Mouse (Mus musculus): ENCODE results near the gene Medag. TPM values are rescaled to one million over a fixed set of nuclear protein-coding genes. Genes with fewer than 3 reads are reported as not detected.

Medag gene
- polyA plus RNA-seq, 1 experiment from 2014 or later: 0.49 TPM

DNA sequence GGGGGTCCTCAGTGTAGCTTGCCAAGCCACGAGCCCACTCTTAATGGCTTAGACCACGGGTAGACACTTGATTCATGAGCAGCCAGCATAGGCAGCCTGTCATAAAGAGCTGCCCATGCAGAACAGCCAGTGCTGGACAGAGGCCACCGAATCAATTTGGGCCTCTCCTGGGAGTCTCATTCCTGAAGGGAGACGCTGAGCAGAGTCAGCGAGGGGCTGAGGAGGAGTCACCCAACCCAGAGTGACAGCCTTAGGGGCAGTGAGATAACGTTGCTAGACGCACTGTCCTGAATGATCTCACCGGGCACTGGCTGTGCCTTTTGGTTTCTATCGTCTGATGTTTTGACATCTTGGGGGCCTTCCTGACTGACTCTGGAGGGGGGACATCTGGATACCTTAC is 38.3 kb upstream of the Medag start:
- Histone ChIP-seq H3K36me3 (ENCODE audit: insufficient read depth, low read length) (no peaks in the 10 kb centered on the region), H3K4me3 (ENCODE audit: low read length) (no peak overlapping the region), H3K9me3 (ENCODE audit: low read length) (no peaks in the 10 kb centered on the region), H3K4me1 (ENCODE audit: insufficient read depth, low read length) (peaks cover 42% of the 10 kb centered on the region), H3K27ac (ENCODE audit: low read length) (0 out of 2 replicates have a peak overlapping the region, but pooled peaks have one; percentile 25), H3K9ac (replicated peaks; ENCODE audit: low read length) (no peak overlapping the region), H3K4me2 (replicated peaks; ENCODE audit: low read depth, low read length) (no peak overlapping the region), H3K27me3 (ENCODE audit: insufficient read depth, low read length) (0 out of 2 replicates have a peak, but pooled peaks cover 5% of the 10 kb centered on the region)
- 7% methylated on average over 9 of the region's 9 CpGs for WGBS
- peak; percentile 73 for ATAC-seq (ENCODE audit: low FRiP score, low TSS enrichment)

DNA sequence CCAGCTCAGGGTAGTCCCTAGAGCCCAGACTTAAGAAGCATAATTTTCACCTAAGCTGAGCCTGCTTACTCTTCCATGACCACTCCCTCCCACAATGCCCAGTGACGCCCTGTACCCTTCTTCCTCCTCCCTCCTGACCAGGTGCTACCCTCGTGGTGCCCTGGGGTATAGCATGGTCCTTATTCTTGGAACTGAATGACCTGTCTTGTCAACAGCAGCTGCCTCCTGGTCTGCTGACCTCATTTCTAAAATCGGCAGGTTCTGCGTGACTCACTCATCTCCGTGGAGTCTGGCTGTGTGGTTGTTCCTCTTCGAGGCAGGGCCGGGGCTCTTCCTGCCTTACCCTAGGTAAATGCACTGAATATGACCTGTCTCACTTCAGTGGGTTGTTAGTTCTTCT is 37.5 kb upstream of the Medag start:
- Histone ChIP-seq H3K36me3 (ENCODE audit: insufficient read depth, low read length) (no peaks in the 10 kb centered on the region), H3K4me3 (ENCODE audit: low read length) (no peak overlapping the region), H3K27me3 (ENCODE audit: insufficient read depth, low read length) (0 out of 2 replicates have a peak, but pooled peaks cover 5% of the 10 kb centered on the region), H3K4me2 (replicated peaks; ENCODE audit: low read depth, low read length) (no peak overlapping the region), H3K27ac (ENCODE audit: low read length) (no peak overlapping the region), H3K4me1 (ENCODE audit: insufficient read depth, low read length) (peaks cover 45% of the 10 kb centered on the region), H3K9me3 (ENCODE audit: low read length) (no peaks in the 10 kb centered on the region), H3K9ac (replicated peaks; ENCODE audit: low read length) (no peak overlapping the region)
- 40% methylated on average over 7 of the region's 7 CpGs for WGBS
- ATAC-seq (ENCODE audit: low FRiP score, low TSS enrichment): 0 out of 2 replicates have a peak, but pooled peaks have one; percentile 16

DNA sequence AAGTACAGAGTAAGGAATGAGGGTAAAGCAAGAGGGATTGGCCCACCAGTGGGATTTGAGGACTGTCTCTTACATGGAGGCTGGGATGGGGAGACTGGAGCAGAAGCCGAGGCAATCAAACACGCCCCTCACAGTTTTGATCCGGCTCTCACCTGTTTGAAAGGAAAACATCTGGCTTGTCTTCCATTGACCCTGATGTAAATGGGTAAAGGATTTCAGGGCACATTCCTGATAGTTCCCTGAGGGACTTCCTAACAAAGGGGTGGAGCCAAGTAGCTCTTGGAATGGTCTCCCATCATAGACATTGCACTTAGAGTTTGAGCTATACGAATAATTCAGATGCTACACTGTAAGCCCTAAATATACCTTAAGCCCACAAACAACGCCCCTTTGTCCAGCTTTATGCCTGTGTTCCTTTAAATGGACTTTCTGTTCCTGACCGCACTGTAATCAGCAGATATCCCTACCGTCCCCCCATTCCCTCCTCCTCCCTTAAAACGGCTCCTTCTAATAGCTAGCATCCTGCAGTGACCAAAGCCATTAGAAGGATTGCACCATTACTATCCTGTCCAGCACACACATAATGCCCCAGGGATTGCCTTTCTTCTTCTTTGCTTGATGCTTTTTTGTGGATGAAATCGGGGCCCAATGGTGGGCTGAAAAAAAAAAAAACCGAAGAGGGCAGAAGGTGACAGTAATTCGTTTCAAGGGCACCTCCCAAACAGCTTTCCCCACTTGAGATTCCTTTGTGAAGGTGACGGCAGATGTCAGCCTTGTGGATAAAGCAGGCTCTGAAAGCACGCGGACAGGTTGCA is 36.3 kb upstream of the Medag start:
- Histone ChIP-seq H3K4me1 (ENCODE audit: insufficient read depth, low read length) (peaks cover 47% of the 10 kb centered on the region), H3K9ac (replicated peaks; ENCODE audit: low read length) (peak overlapping the region; percentile 45), H3K4me2 (replicated peaks; ENCODE audit: low read depth, low read length) (peak overlapping the region; percentile 38), H3K27me3 (ENCODE audit: insufficient read depth, low read length) (0 out of 2 replicates have a peak, but pooled peaks cover 5% of the 10 kb centered on the region), H3K36me3 (ENCODE audit: insufficient read depth, low read length) (no peaks in the 10 kb centered on the region), H3K27ac (ENCODE audit: low read length) (peak overlapping the region; percentile 25; the same call in 1 of the 2 replicates), H3K4me3 (ENCODE audit: low read length) (no peak overlapping the region), H3K9me3 (ENCODE audit: low read length) (no peaks in the 10 kb centered on the region)
- whole genome bisulfite sequencing: 44% methylated on average over 14 of the region's 14 CpGs
- ATAC-seq (ENCODE audit: low FRiP score, low TSS enrichment): no peak

DNA sequence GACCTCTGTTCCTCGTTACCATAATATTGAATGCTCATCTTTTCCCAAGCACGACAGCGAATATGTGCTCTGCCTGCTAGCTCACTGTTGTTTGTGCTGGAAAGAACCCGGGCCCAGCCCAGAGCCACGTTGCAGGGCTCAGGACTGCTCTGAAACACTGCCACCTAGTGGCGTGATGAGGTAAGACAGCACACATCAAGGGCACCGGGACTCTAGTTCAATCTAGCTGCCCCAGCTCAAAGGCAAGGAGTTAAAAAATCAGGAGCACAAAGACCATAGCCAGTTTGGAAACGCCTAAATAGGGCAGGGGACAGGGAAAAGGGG is 35.7 kb upstream of the Medag start:
- Histone ChIP-seq H3K27me3 (ENCODE audit: insufficient read depth, low read length) (0 out of 2 replicates have a peak, but pooled peaks cover 5% of the 10 kb centered on the region), H3K9ac (replicated peaks; ENCODE audit: low read length) (peak overlapping the region; percentile 45; the same call in 1 of the 2 replicates), H3K4me1 (ENCODE audit: insufficient read depth, low read length) (peaks cover 47% of the 10 kb centered on the region), H3K4me2 (replicated peaks; ENCODE audit: low read depth, low read length) (peak overlapping the region; percentile 38), H3K27ac (ENCODE audit: low read length) (peak overlapping the region; percentile 25; the same call in 1 of the 2 replicates), H3K4me3 (ENCODE audit: low read length) (no peak overlapping the region), H3K36me3 (ENCODE audit: insufficient read depth, low read length) (no peaks in the 10 kb centered on the region), H3K9me3 (ENCODE audit: low read length) (no peaks in the 10 kb centered on the region)
- 1% methylated on average over 8 of the region's 8 CpGs for WGBS
- ATAC-seq (ENCODE audit: low FRiP score, low TSS enrichment): peak; percentile 60

DNA sequence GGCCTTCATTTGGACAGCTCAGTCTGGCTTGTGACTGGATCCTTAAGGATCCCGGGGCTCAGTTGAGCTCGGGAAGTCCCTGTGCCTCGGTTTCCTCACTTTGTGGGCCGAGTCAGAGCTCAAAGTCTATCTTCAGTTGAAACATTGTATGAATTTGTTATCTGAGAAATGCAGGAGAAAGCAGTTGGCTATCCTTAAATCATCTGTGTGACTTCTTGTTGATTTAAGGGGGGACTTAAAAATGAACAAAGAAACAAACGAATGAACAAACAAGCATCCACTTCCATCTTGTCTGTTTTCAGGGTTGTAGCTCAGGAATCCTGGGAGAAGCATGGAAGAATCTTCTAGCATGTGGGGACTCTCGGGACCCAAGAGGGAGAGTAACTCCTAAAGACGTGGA is 35.2 kb upstream of the Medag start:
- no peak for ATAC-seq (ENCODE audit: low FRiP score, low TSS enrichment)
- H3K27ac ChIP-seq (ENCODE audit: low read length): peak overlapping the region; percentile 31
- H3K36me3 ChIP-seq (ENCODE audit: insufficient read depth, low read length): no peaks in the 10 kb centered on the region
- no peak overlapping the region for H3K4me3 ChIP-seq (ENCODE audit: low read length)
- no peak overlapping the region for H3K9ac ChIP-seq (replicated peaks; ENCODE audit: low read length)
- no peaks in the 10 kb centered on the region for H3K9me3 ChIP-seq (ENCODE audit: low read length)
- no peak overlapping the region for H3K4me2 ChIP-seq (replicated peaks; ENCODE audit: low read depth, low read length)
- WGBS: 69% methylated on average over 7 of the region's 7 CpGs
- 0 out of 2 replicates have a peak, but pooled peaks cover 5% of the 10 kb centered on the region for H3K27me3 ChIP-seq (ENCODE audit: insufficient read depth, low read length)
- H3K4me1 ChIP-seq (ENCODE audit: insufficient read depth, low read length): peaks cover 47% of the 10 kb centered on the region

DNA sequence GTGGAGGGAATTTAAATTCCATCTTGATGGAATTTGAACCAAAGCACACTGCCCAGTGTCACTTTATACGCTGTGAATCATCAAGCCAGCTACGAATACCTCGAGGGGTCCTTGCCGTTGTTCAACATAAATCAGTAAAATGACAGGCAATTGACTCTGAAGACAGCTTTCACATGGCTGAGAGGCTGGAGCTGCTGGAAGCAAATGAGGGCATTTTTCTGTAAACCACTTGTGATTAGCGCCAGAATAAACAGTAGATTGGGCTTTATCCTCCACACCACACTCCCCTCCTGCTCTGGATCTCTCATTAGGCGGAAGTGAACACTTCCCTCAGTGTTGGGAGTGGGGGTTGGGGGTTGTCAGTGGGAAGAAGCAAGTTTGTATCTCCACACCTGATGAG is 34.3 kb upstream of the Medag start:
- 6% methylated on average over 6 of the region's 6 CpGs for WGBS
- 0 out of 2 replicates have a peak overlapping the region, but pooled peaks have one; percentile 4 for H3K4me2 ChIP-seq (replicated peaks; ENCODE audit: low read depth, low read length)
- peaks cover 47% of the 10 kb centered on the region for H3K4me1 ChIP-seq (ENCODE audit: insufficient read depth, low read length)
- no peak overlapping the region for H3K9ac ChIP-seq (replicated peaks; ENCODE audit: low read length)
- no peaks in the 10 kb centered on the region for H3K36me3 ChIP-seq (ENCODE audit: insufficient read depth, low read length)
- H3K27ac ChIP-seq (ENCODE audit: low read length): peak overlapping the region; percentile 31
- 0 out of 2 replicates have a peak, but pooled peaks cover 4% of the 10 kb centered on the region for H3K27me3 ChIP-seq (ENCODE audit: insufficient read depth, low read length)
- peak; percentile 12; the same call in 1 of the 2 replicates for ATAC-seq (ENCODE audit: low FRiP score, low TSS enrichment)
- no peaks in the 10 kb centered on the region for H3K9me3 ChIP-seq (ENCODE audit: low read length)
- no peak overlapping the region for H3K4me3 ChIP-seq (ENCODE audit: low read length)

DNA sequence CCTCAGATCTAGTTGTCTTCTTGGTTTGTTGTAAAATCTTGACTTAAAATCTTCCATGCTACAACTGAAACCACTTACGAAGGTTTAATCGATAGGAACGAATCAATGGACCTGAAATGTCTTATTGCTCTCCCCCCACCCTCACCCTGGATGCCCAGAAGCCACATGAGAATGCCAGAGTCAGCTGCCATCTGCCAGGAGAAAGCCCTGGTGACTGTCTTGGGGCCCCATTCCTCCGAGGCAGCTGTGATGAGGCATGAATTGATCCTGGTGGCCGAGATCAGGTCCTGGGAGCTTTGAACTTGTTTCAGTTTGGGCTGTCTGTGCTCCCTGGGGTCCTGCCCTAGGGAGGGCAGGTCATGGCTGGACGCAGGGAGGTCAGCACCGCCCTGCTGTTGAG is 33.0 kb upstream of the Medag start:
- Histone ChIP-seq H3K9ac (replicated peaks; ENCODE audit: low read length) (no peak overlapping the region), H3K4me2 (replicated peaks; ENCODE audit: low read depth, low read length) (no peak overlapping the region), H3K27me3 (ENCODE audit: insufficient read depth, low read length) (no peaks in the 10 kb centered on the region), H3K9me3 (ENCODE audit: low read length) (peaks cover 4% of the 10 kb centered on the region; the same call in 1 of the 2 replicates), H3K4me3 (ENCODE audit: low read length) (no peak overlapping the region), H3K4me1 (ENCODE audit: insufficient read depth, low read length) (peaks cover 36% of the 10 kb centered on the region), H3K36me3 (ENCODE audit: insufficient read depth, low read length) (no peaks in the 10 kb centered on the region), H3K27ac (ENCODE audit: low read length) (no peak overlapping the region)
- 65% methylated on average over 7 of the region's 7 CpGs for whole genome bisulfite sequencing
- ATAC-seq (ENCODE audit: low FRiP score, low TSS enrichment): no peak

DNA sequence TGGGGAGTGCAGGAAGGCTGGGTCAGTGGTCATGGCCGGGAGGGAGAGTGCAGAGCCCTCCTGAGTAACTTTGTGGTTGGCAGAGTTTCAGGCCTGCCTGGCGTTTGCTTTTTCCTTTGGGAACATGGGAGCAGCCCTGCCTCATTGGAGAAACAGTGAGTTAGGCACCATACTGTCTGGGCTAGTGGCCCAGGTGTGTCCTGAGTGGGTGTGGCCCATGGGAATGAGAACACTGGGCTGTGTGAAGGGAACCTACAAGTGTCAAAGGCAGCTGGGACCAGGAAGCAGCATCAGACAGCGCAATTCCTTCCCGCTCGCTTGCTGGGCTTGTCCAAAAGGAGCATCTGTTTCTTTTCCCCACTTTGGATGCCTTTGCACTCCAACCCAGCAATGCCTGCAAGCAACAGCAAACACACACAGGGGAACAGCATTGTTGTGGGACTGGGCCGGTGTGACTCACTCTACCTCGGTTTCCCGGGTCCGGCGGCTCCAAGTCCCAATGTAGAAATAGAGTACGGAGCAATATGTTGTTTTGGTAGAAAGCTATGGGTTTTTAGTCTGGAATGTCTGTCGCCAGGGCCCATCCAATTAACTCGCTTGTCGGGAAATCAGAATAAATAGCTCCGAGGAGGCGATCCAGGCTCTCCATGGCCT is 32.3 kb upstream of the Medag start:
- WGBS: 83% methylated on average over 16 of the region's 16 CpGs
- Histone ChIP-seq H3K4me2 (replicated peaks; ENCODE audit: low read depth, low read length) (no peak overlapping the region), H3K4me3 (ENCODE audit: low read length) (no peak overlapping the region), H3K36me3 (ENCODE audit: insufficient read depth, low read length) (no peaks in the 10 kb centered on the region), H3K27me3 (ENCODE audit: insufficient read depth, low read length) (no peaks in the 10 kb centered on the region), H3K9me3 (ENCODE audit: low read length) (peaks cover 4% of the 10 kb centered on the region; the same call in 1 of the 2 replicates), H3K4me1 (ENCODE audit: insufficient read depth, low read length) (peaks cover 30% of the 10 kb centered on the region), H3K9ac (replicated peaks; ENCODE audit: low read length) (no peak overlapping the region), H3K27ac (ENCODE audit: low read length) (no peak overlapping the region)
- no peak for ATAC-seq (ENCODE audit: low FRiP score, low TSS enrichment)

DNA sequence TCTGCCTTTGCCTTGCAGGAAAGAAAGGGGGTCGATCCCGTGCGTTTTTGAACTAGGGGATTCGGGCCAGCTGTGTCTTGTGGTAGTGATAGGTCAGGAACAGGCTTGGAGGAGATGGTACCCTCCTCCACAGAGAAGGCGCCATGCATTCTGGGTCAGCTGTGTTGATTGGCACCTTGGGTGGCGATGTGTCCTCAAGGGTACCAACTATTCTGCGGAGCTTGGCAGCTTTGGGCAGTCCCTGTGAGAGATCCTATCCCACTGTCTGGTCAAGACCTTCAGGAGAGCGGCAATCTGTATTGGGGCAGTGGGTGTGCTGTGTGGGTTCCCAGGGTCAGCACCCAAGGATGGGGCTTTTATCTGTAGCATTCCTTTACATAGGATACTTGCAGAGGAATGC is 31.7 kb upstream of the Medag start:
- Histone ChIP-seq H3K27me3 (ENCODE audit: insufficient read depth, low read length) (no peaks in the 10 kb centered on the region), H3K9me3 (ENCODE audit: low read length) (peaks cover 4% of the 10 kb centered on the region; the same call in 1 of the 2 replicates), H3K9ac (replicated peaks; ENCODE audit: low read length) (no peak overlapping the region), H3K4me3 (ENCODE audit: low read length) (no peak overlapping the region), H3K4me1 (ENCODE audit: insufficient read depth, low read length) (peaks cover 27% of the 10 kb centered on the region), H3K4me2 (replicated peaks; ENCODE audit: low read depth, low read length) (no peak overlapping the region), H3K27ac (ENCODE audit: low read length) (no peak overlapping the region), H3K36me3 (ENCODE audit: insufficient read depth, low read length) (no peaks in the 10 kb centered on the region)
- ATAC-seq (ENCODE audit: low FRiP score, low TSS enrichment): no peak
- 90% methylated on average over 8 of the region's 8 CpGs for whole genome bisulfite sequencing

Data from kidney, embryonic 16.5 days (tissue).